Mouse (Mus musculus): ENCODE measurements around the gene Nudc.

GRCm38 (mm10) chr4:133485691-133486425 lies 59.9 kb downstream of the Nudc start:
- no peak for TF ChIP-seq CTCF (IDR thresholded peaks at IDR 0.05; ENCODE audit: low read depth)
- no peak for TF ChIP-seq EP300 (optimal IDR thresholded peaks at IDR 0.05)

All from stomach, postnatal 0 days (tissue).